Mouse (Mus musculus): Measurements from ENCODE around the gene Snx13.

The Snx13 gene

GRCm38 (mm10) chr12:35046999-35047319 is at the start of gene Snx13:
Gene Snx13, plus strand, starts transcription at chr12:35047186.
- DNase-seq: peak; percentile 91 to 95

- no peak for DNase-seq
Measured at GRCm38 (mm10) chr12:34997597-34998182, 49.3 kb upstream of the Snx13 start.

- no peak for DNase-seq
Measured at GRCm38 (mm10) chr12:34998778-34999467, 48.1 kb upstream of the Snx13 start.

GRCm38 (mm10) chr12:35000323-35000722 is 46.7 kb upstream of the Snx13 start:
- DNase-seq: no peak

- DNase-seq: no peak
Measured at GRCm38 (mm10) chr12:35005748-35006147, 41.2 kb upstream of the Snx13 start.

GRCm38 (mm10) chr12:35007851-35008250 is 39.1 kb upstream of the Snx13 start:
- DNase-seq: no peak

GRCm38 (mm10) chr12:35008340-35009137 is 38.4 kb upstream of the Snx13 start:
- peak in 1 of 2 experiments; percentile 15 for DNase-seq

GRCm38 (mm10) chr12:35011462-35011861 is 35.5 kb upstream of the Snx13 start:
- DNase-seq: no peak

- DNase-seq: no peak
Measured at GRCm38 (mm10) chr12:35013950-35014349, 33.0 kb upstream of the Snx13 start.

GRCm38 (mm10) chr12:35016056-35016455 is 30.9 kb upstream of the Snx13 start:
- DNase-seq: no peak

GRCm38 (mm10) chr12:35016481-35017250 is 30.3 kb upstream of the Snx13 start:
- no peak for DNase-seq

GRCm38 (mm10) chr12:35018679-35019237 is 28.2 kb upstream of the Snx13 start:
- no peak for DNase-seq

- no peak for DNase-seq
Measured at GRCm38 (mm10) chr12:35021285-35021684, 25.7 kb upstream of the Snx13 start.

GRCm38 (mm10) chr12:35022066-35022465 is 24.9 kb upstream of the Snx13 start:
- DNase-seq: no peak

GRCm38 (mm10) chr12:35025916-35026432 is 21.0 kb upstream of the Snx13 start:
- no peak for DNase-seq

GRCm38 (mm10) chr12:35027533-35027932 is 19.5 kb upstream of the Snx13 start:
- DNase-seq: no peak

GRCm38 (mm10) chr12:35038668-35039570 is 8.1 kb upstream of the Snx13 start:
- DNase-seq: peak; percentile 17 to 38

GRCm38 (mm10) chr12:35039571-35039936 is 7.4 kb upstream of the Snx13 start:
- DNase-seq: no peak

- no peak for DNase-seq
Measured at GRCm38 (mm10) chr12:35041964-35042363, 5.0 kb upstream of the Snx13 start.

- DNase-seq: peak in 1 of 2 experiments; percentile 52
Measured at GRCm38 (mm10) chr12:35046310-35046998, 532 bp upstream of the Snx13 start.

Measured in kidney, postnatal 36 days (tissue).